In genomic region chr7:100645147-100645546, GRCm38 (mm10) we compare ENCODE assay signal across 8 mouse cellular contexts. TPM values are rescaled to one million over a fixed set of nuclear protein-coding genes. Genes with fewer than 3 reads are reported as not detected.
DNase-seq lines count a peak whose midpoint lies in the region; ATAC-seq and TF ChIP-seq lines count a peak whose summit lies in the region.

No protein-coding gene starts in this region.

- H3K4me2 ChIP-seq in forebrain, postnatal 0 days (ENCODE audit: low read depth): no peak overlapping the region

- no peak overlapping the region for H3K27ac ChIP-seq in forebrain, postnatal 0 days (ENCODE audit: low read depth, low read length)

- peaks cover 6% of the 10 kb centered on the region for H3K36me3 ChIP-seq in forebrain, postnatal 0 days (ENCODE audit: insufficient read depth)
- H3K36me3 ChIP-seq in splenic B cell, adult 2 months (ENCODE audit: control insufficient read depth, insufficient read depth, low read length, poor library complexity, severe bottlenecking): 0 out of 2 replicates have a peak, but pooled peaks cover 2% of the 10 kb centered on the region

- H3K27me3 ChIP-seq in forebrain, postnatal 0 days (ENCODE audit: insufficient read depth, low read length): no peaks in the 10 kb centered on the region
- H3K27me3 ChIP-seq in splenic B cell, adult 2 months (ENCODE audit: control insufficient read depth, insufficient read depth, low read length, poor library complexity, severe bottlenecking): no peaks in the 10 kb centered on the region

- no peak overlapping the region for H3K4me3 ChIP-seq in forebrain, postnatal 0 days (ENCODE audit: low read depth, low read length)

- DNase-seq in urinary bladder, postnatal 14 days (ENCODE audit: low spot score): peak; percentile 64
- no peak for DNase-seq in urinary bladder, adult 18-20 months (ENCODE audit: low spot score in 2 of 2)
- DNase-seq in forebrain, postnatal 0 days: peak; percentile 75
- peak; percentile 65 for DNase-seq in induced T-regulatory cell, adult 2 months (ENCODE audit: low read depth)
- peak; percentile 54 to 81 for DNase-seq in left cerebral cortex, postnatal 10 days (ENCODE audit: extremely low spot score in 1 of 2, low spot score in 2 of 2)
- DNase-seq in splenic B cell, adult 2 months (ENCODE audit: low read depth, low spot score): peak; percentile 59

- TF ChIP-seq CTCF in forebrain, postnatal 0 days (IDR thresholded peaks at IDR 0.05; ENCODE audit: low read depth): peak; percentile 78

- 32% methylated on average over 3 of the region's 3 CpGs for WGBS in forebrain, postnatal 0 days

- intact Hi-C loops in left cerebral cortex, postnatal 10 days (cut with DNase I): loop anchor here (5.0 kb wide), 1 partner anchor 37 kb away; no protein-coding TSS in a partner anchor

- H3K4me1 ChIP-seq in forebrain, postnatal 0 days (ENCODE audit: insufficient read depth): no peaks in the 10 kb centered on the region

- no peaks in the 10 kb centered on the region for H3K9me3 ChIP-seq in forebrain, postnatal 0 days (ENCODE audit: low read length)

- ATAC-seq in cerebellum, adult (ENCODE audit: insufficient number of reproducible peaks, low FRiP score, low TSS enrichment): peak; percentile 26; the same call in 1 of the 2 replicates
- peak; percentile 70 for ATAC-seq in forebrain, postnatal 0 days
- ATAC-seq in megakaryocyte-erythroid progenitor cell, adult 5-6 weeks (replicated peaks; ENCODE audit: low FRiP score, low TSS enrichment, poor library complexity, severe bottlenecking): peak; percentile 80

- no peak overlapping the region for H3K9ac ChIP-seq in forebrain, postnatal 0 days

RNA-seq across cellular contexts. Expression of gene Plekhb1, which starts 17.1 kb away (rescaled TPM):
- total RNA-seq in forebrain, postnatal 0 days (2014; rRNA removed): 14.8 and 20.4 TPM in 2 replicates
- 22.1 and 22.8 TPM in 2 replicates for polyA plus RNA-seq in forebrain, postnatal 0 days (2015; fragmentation: Nextera tagmentation; extraction: Ambion mirVana)
- 10 to 100 TPM; 27.2 to 30.9 TPM for total RNA-seq in left cerebral cortex, postnatal 10 days (2021)
- not detected in 2 replicates for total RNA-seq in megakaryocyte-erythroid progenitor cell, adult 5-6 weeks (2014; fragmentation: Nextera tagmentation)
- 0.05 TPM in 1 of 2 replicates, not detected in the other for total RNA-seq in megakaryocyte-erythroid progenitor cell, adult 5-6 weeks (2017)

RNA-seq across cellular contexts. Expression of gene Mrpl48, which starts 37.0 kb away (rescaled TPM):
- 28.9 and 44.9 TPM in 2 replicates for total RNA-seq in forebrain, postnatal 0 days (2014; rRNA removed)
- polyA plus RNA-seq in forebrain, postnatal 0 days (2015; fragmentation: Nextera tagmentation; extraction: Ambion mirVana): 88.4 and 97.7 TPM in 2 replicates
- total RNA-seq in left cerebral cortex, postnatal 10 days (2021): 10 to 100 TPM; 48.5 to 55.5 TPM
- 50.3 and 57.1 TPM in 2 replicates for total RNA-seq in megakaryocyte-erythroid progenitor cell, adult 5-6 weeks (2014; fragmentation: Nextera tagmentation)
- 93.1 and 138 TPM in 2 replicates for total RNA-seq in megakaryocyte-erythroid progenitor cell, adult 5-6 weeks (2017)

RNA-seq across cellular contexts. Expression of gene Rab6a, which starts 37.9 kb away (rescaled TPM):
- 299 and 313 TPM in 2 replicates for total RNA-seq in forebrain, postnatal 0 days (2014; rRNA removed)
- 258 and 305 TPM in 2 replicates for polyA plus RNA-seq in forebrain, postnatal 0 days (2015; fragmentation: Nextera tagmentation; extraction: Ambion mirVana)
- total RNA-seq in left cerebral cortex, postnatal 10 days (2021): 100 to 1,000 TPM; 386 to 392 TPM
- 35.0 and 46.8 TPM in 2 replicates for total RNA-seq in megakaryocyte-erythroid progenitor cell, adult 5-6 weeks (2014; fragmentation: Nextera tagmentation)
- 50.5 and 53.1 TPM in 2 replicates for total RNA-seq in megakaryocyte-erythroid progenitor cell, adult 5-6 weeks (2017)

Comparison
In these comparisons a context has a peak if more than half of its experiments do, and no peak if none do; other contexts are left out.
1. DNase-seq: peak in urinary bladder, postnatal 14 days (single experiment), forebrain, postnatal 0 days (single experiment), induced T-regulatory cell, adult 2 months (single experiment), left cerebral cortex, postnatal 10 days (2 of 2) and splenic B cell, adult 2 months (single experiment); none in urinary bladder, adult 18-20 months (0 of 2).
2. ATAC-seq: peak in every context shown above with its lines; median percentile 80 in megakaryocyte-erythroid progenitor cell, adult 5-6 weeks; 70 in forebrain, postnatal 0 days; 26 in cerebellum, adult.
3. RNA of gene Plekhb1, which starts 17.1 kb away (total RNA-seq): 27.2 to 30.9 TPM in left cerebral cortex, postnatal 10 days and 14.8 to 20.4 TPM in forebrain, postnatal 0 days; 0.05 TPM in megakaryocyte-erythroid progenitor cell, adult 5-6 weeks; every median in the first group is over 10 times any median in the second.